Mouse (Mus musculus) neural tube, embryonic 13.5 days (tissue): ENCODE results near the gene Acvrl1. TPM values are rescaled to one million over a fixed set of nuclear protein-coding genes. Genes with fewer than 3 reads are reported as not detected.
A peak's percentile ranks its signal among the peaks of the same experiment; 100 is the strongest.

Experiments used
- ATAC-seq: fragments of 200-750 bp; cut with Nextera tagmentation; 2 replicates; pipeline ENCODE4 v1.8.0; 2017; ENCODE audit warnings: low read depth, mild to moderate bottlenecking, moderate TSS enrichment, moderate library complexity
- H3K27ac ChIP-seq: fragments of 300-500 bp; sonication (generic); replicated peaks from 2 replicates; pipeline ENCODE4 v1.5.1; 2015; ENCODE audit warnings: moderate library complexity, mild to moderate bottlenecking, inconsistent platforms
- H3K27me3 ChIP-seq: fragments of 300-500 bp; sonication (generic); 2 replicates; pipeline ENCODE4 v1.6.1; 2015; ENCODE audit warnings: mild to moderate bottlenecking, inconsistent platforms
- H3K36me3 ChIP-seq: fragments of 300-500 bp; sonication (generic); 2 replicates; pipeline ENCODE4 v1.6.1; 2015; ENCODE audit warnings: mild to moderate bottlenecking, inconsistent platforms
- H3K4me1 ChIP-seq: fragments of 300-500 bp; sonication (generic); replicated peaks from 2 replicates; pipeline ENCODE4 v1.6.1; 2015; ENCODE audit warnings: inconsistent platforms
- H3K4me2 ChIP-seq: fragments of 300-500 bp; sonication (generic); 2 replicates; pipeline ENCODE4 v1.6.1; 2015; ENCODE audit warnings: inconsistent platforms, mild to moderate bottlenecking, moderate library complexity
- H3K4me3 ChIP-seq: fragments of 300-500 bp; sonication (generic); 2 replicates; pipeline ENCODE4 v1.5.1; 2015; ENCODE audit warnings: mild to moderate bottlenecking, inconsistent platforms
- H3K9ac ChIP-seq: fragments of 300-500 bp; sonication (generic); 2 replicates; pipeline ENCODE4 v1.6.1; 2015; ENCODE audit warnings: moderate library complexity, mild to moderate bottlenecking, inconsistent platforms
- H3K9me3 ChIP-seq: fragments of 300-500 bp; sonication (generic); 2 replicates; pipeline ENCODE4 v1.6.1; 2016; ENCODE audit warnings: inconsistent platforms
- WGBS: fragments of 180-500 bp; shearing (Covaris S2); methylation state at CpG from one replicate; pipeline ENCODE4 v1.1.7; 2015; 5-methylcytosine and 5-hydroxymethylcytosine counted together
- polyA plus RNA-seq: library from polyadenylated mRNA; unstranded; fragments of >200 nt; fragmentation: Nextera tagmentation; extraction: Ambion mirVana; gene quantifications from 2 replicates; pipeline ENCODE4 v1.2.1, GENCODE M21; 2015

Acvrl1 gene
- polyA plus RNA-seq, 1 experiment from 2014 or later = 8.1 TPM

DNA sequence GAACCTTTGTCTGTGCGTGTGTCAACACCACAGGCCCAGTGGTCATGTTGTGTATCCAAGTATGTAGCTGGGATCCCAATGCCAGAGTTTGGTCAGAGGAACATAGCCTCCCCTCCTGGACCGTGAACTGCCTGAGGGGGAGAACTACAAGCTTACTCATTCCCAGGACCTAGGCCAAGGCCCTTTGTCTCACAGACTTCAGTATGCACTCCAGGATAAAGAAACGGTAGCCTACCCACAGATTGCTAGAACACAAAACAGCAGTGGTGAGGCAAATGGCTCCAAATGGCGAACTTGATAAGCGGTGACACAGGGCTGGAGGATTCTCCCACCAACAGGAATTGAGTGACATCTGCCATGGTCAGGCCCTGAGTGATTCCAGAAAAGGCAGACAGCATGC, 35.5 kb downstream of the Acvrl1 start:
- no peaks in the 10 kb centered on the region for H3K36me3 ChIP-seq
- no peak for ATAC-seq
- H3K9ac ChIP-seq = 0 out of 2 replicates have a peak overlapping the region, but pooled peaks have one; percentile 3
- peaks cover 56% of the 10 kb centered on the region for H3K4me1 ChIP-seq
- H3K27me3 ChIP-seq = no peaks in the 10 kb centered on the region
- 48% methylated on average over 5 of the region's 5 CpGs for WGBS
- no peaks in the 10 kb centered on the region for H3K9me3 ChIP-seq
- 0 out of 2 replicates have a peak overlapping the region, but pooled peaks have one; percentile 46 for H3K27ac ChIP-seq
- no peak overlapping the region for H3K4me2 ChIP-seq
- H3K4me3 ChIP-seq = no peak overlapping the region

DNA sequence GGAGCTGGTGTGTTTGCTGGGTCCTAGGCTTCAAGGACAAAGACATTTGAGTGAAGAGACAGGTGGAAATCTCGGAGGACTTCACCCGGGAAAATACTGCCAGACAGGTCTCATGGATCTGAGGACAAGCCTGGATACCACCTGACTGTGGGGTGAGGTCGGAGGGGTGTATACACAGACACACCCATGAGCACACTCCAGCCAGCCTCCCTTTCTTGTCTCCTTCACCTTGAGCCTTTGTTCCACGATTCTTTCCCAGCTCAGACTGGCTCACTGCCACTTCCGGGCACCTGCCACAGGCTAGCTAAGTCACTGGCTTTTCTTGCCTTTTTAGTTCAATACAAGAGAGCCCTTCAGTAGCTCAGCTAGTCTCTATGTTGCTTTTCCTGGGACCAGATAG, 36.0 kb downstream of the Acvrl1 start:
- WGBS = 66% methylated on average over 5 of the region's 5 CpGs

DNA sequence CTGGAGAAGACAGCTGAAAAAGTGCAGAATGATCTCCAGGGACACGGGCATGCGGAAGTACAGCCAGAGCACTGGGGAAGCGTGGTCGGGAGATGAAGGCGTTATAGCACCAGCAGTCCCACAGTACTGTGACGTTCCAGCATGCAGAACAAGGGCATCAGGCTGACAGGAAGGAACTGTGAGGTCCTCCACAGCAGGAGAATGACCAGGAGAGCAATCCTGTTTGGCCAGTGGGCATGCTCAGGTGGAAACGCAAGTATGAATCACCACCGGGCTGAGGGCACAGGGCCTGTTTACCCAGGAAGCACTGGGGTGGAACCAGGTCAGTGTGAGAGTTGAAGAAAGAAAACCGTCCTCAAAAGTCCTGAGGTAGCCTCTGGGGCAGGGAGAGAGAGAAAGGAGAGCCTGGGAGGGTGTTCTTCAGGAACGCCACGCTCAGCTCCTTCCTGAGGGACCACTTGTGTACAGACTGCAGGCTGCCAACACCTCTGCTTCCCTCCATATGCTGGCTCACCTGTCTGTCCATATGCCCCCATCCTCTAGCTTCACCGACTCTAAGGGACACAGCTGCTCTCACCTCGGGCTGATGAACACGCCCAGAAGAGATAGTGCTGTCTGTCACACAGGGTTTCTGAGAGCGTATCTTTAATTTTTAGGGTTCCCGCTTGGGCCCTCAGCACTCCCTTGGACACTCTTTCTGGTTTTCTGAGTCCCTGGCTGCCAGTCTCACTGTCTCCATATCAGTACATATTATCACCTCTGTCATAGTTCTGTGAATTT, 37.5 kb downstream of the Acvrl1 start:
- Histone ChIP-seq H3K4me1 (peaks cover 43% of the 10 kb centered on the region), H3K9ac (no peak overlapping the region), H3K4me2 (no peak overlapping the region), H3K4me3 (no peak overlapping the region), H3K36me3 (no peaks in the 10 kb centered on the region), H3K9me3 (no peaks in the 10 kb centered on the region), H3K27me3 (no peaks in the 10 kb centered on the region), H3K27ac (no peak overlapping the region)
- WGBS = 67% methylated on average over 16 of the region's 16 CpGs
- ATAC-seq = no peak

More for the DNA sequence above, 36.0 kb downstream of the Acvrl1 start:
- H3K4me2 ChIP-seq = no peak overlapping the region
- H3K27me3 ChIP-seq = no peaks in the 10 kb centered on the region
- peaks cover 56% of the 10 kb centered on the region for H3K4me1 ChIP-seq
- H3K9ac ChIP-seq = no peak overlapping the region
- no peak for ATAC-seq
- no peaks in the 10 kb centered on the region for H3K9me3 ChIP-seq
- H3K4me3 ChIP-seq = no peak overlapping the region
- H3K27ac ChIP-seq = no peak overlapping the region
- no peaks in the 10 kb centered on the region for H3K36me3 ChIP-seq

DNA sequence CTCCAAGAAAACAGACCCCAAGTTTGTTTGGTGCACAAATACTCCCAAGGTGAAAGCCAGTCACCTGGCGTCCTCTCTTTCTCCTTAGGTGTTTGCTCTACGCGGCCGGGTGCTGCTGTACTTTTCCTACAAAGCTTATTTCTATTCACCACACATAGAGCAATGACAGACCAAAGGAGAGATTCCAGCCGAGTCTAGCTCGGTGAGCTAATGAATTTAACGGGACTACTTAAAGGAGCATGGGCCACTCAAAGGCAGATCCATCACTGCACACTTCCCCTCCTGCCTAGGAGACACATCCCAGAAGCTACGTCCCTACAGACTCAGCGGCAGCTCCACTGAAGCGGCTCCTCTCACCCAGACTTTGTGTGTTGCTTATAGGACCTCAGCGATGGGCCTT, 39.2 kb downstream of the Acvrl1 start:
- whole genome bisulfite sequencing = 67% methylated on average over 11 of the region's 11 CpGs
- Histone ChIP-seq H3K4me1 (peaks cover 27% of the 10 kb centered on the region), H3K36me3 (no peaks in the 10 kb centered on the region), H3K27me3 (peaks cover 11% of the 10 kb centered on the region), H3K9me3 (no peaks in the 10 kb centered on the region), H3K4me3 (no peak overlapping the region), H3K4me2 (no peak overlapping the region), H3K9ac (no peak overlapping the region), H3K27ac (no peak overlapping the region)
- ATAC-seq = no peak

DNA sequence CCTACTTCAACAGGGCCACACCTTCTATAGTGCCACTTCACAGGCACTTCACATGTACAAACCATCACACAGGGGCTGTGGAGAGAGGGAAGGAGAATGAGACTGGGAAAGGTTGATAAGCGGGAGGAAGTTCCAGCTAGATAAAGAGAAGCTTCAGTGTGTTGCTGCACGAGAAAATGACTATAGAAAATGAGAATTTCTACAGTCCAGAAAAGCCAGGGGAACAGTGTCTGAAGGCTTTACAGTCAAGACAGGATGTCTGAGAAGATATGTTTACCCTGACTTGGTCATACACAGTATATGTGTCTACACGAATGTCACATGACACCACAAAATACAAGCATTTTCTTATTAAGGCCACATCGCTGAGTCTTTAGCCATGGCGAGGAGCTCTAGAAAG, 41.6 kb downstream of the Acvrl1 start:
- Histone ChIP-seq H3K9me3 (no peaks in the 10 kb centered on the region), H3K27ac (no peak overlapping the region), H3K4me2 (no peak overlapping the region), H3K4me3 (no peak overlapping the region), H3K36me3 (no peaks in the 10 kb centered on the region), H3K4me1 (peaks cover 13% of the 10 kb centered on the region; the same call in 1 of the 2 replicates), H3K27me3 (peaks cover 12% of the 10 kb centered on the region), H3K9ac (no peak overlapping the region)
- no peak for ATAC-seq
- WGBS = 91% methylated on average over 5 of the region's 5 CpGs

DNA sequence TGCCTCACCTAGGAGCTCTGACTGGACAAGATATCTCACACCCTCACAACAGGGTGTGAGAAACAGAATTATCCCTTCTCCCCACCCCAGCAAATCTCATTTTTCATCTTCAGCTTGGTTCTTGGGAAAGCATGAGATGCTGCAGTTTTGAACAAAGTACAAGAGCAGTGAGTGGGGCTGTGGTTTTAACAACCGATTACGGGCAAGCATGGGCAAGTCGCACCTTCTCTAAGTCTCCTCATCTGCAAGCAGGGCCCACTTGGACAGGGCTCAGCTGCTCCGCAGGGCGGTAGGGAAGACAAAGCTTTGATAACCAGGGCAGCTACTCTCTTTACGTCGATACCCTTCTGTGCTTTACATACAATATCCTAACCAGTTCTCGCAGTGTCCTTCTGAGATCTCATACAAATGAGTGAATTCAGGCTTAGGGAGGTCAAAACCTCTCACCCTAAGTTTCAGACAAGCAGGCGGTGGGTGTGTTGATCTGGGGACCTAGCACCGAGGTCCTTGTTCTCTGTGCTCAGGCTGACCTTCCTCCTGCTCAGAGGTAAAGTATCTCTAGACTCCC, 42.2 kb downstream of the Acvrl1 start:
- no peaks in the 10 kb centered on the region for H3K9me3 ChIP-seq
- no peaks in the 10 kb centered on the region for H3K36me3 ChIP-seq
- 83% methylated on average over 10 of the region's 10 CpGs for WGBS
- ATAC-seq = no peak
- H3K4me1 ChIP-seq = peaks cover 19% of the 10 kb centered on the region
- no peak overlapping the region for H3K9ac ChIP-seq
- H3K4me2 ChIP-seq = no peak overlapping the region
- H3K27me3 ChIP-seq = peaks cover 12% of the 10 kb centered on the region
- H3K4me3 ChIP-seq = no peak overlapping the region
- no peak overlapping the region for H3K27ac ChIP-seq

DNA sequence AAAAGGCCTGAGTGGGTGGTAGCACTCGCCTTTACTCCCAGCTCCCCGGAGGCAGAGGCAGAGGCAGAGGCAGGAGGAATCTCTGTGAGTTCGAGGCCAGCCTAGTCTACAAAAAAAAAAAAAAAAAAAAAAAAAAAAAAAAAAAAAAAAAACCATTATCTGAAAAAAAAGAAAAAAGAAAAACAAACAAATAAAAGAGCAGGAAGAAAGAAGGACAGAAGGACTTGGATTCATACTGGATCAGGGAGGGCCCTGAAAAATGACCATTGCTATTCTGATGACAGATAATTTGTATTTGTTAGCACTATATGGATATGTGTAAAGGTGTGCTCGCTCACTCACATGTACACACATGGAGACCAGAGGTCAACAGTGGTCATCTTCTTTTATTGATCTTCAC, 43.0 kb downstream of the Acvrl1 start:
- Histone ChIP-seq H3K4me3 (no peak overlapping the region), H3K27me3 (peaks cover 12% of the 10 kb centered on the region), H3K9ac (no peak overlapping the region), H3K27ac (no peak overlapping the region), H3K36me3 (no peaks in the 10 kb centered on the region), H3K4me2 (no peak overlapping the region), H3K9me3 (no peaks in the 10 kb centered on the region), H3K4me1 (peaks cover 20% of the 10 kb centered on the region)
- no peak for ATAC-seq
- 76% methylated on average over 4 of the region's 4 CpGs for WGBS

DNA sequence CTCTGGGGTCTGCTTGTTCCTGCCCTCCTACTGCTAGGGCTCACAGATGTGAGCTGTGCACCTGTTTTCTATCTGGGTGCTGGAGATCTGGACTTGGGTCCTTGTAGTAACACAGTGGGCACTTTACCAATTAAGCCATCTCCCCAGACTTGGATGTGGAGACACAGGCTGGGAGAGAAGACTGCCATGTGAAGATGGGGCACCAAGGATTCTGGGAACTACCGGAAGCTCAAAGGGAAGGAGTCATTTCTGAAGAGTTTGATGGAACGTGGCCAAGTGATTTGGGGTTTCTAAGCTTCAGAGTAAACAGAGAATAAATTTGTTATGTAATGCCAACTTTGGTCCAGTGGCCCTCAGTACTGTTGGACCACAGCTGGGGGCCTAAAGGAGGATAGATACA, 43.7 kb downstream of the Acvrl1 start:
- Histone ChIP-seq H3K4me2 (no peak overlapping the region), H3K27me3 (peaks cover 12% of the 10 kb centered on the region), H3K9me3 (no peaks in the 10 kb centered on the region), H3K4me3 (no peak overlapping the region), H3K9ac (no peak overlapping the region), H3K4me1 (peaks cover 27% of the 10 kb centered on the region), H3K27ac (no peak overlapping the region), H3K36me3 (no peaks in the 10 kb centered on the region)
- no peak for ATAC-seq
- 89% methylated on average over 2 of the region's 2 CpGs for WGBS

DNA sequence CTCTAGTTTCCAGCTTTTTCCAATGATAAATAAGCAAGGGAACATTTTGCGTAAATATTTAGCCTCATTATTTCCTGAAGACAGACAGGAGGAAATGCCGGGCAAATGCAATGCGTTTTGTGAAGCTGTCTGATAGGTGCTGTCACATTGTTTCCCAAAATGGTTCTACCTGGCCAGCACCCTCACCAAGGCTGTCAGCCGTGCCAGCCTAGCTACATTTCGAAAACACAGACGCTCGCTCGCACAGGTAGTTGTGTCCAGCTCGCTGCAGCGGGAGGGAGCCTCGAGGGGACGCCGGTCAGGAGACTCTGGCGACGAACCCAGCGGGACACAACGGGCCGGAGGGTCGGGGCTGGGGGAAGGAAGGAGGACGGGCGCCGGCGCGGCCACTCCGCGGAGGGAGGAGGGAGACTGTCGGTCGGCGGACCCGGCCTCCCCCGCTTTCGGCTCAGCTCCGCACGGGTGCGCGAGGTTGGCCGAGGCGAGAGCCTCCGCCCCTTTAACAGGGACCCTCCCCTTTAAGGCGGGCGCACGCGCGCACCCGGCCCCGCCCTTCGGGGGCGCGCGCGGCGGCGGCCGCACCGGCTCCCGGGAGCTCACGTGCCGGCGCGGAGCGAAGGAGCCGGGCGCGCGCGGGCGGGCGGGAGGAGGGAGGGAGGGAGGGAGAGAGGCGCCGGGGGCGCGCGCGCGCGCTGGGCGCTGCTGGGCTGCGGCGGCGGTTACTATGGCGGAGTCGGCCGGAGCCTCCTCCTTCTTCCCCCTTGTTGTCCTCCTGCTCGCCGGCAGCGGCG, 45.3 kb downstream of the Acvrl1 start, which contains the start of gene Acvr1b:
TSS of gene Acvr1b (plus strand) at position 647 of the 791 bp plus-strand sequence.
- peak within 1 kb of the TSS; percentile 91 for H3K27ac ChIP-seq
- H3K36me3 ChIP-seq = no peaks in the 10 kb centered on the region
- H3K27me3 ChIP-seq = peaks cover 12% of the 10 kb centered on the region
- peak within 1 kb of the TSS; percentile 88 for H3K4me2 ChIP-seq
- peaks cover 42% of the 10 kb centered on the region for H3K4me1 ChIP-seq
- peak; percentile 88 for ATAC-seq
- 1% methylated on average over 58 of the region's 87 CpGs for WGBS
- no peaks in the 10 kb centered on the region for H3K9me3 ChIP-seq
- peak within 1 kb of the TSS; percentile 85 for H3K4me3 ChIP-seq
- H3K9ac ChIP-seq = peak within 1 kb of the TSS; percentile 97

DNA sequence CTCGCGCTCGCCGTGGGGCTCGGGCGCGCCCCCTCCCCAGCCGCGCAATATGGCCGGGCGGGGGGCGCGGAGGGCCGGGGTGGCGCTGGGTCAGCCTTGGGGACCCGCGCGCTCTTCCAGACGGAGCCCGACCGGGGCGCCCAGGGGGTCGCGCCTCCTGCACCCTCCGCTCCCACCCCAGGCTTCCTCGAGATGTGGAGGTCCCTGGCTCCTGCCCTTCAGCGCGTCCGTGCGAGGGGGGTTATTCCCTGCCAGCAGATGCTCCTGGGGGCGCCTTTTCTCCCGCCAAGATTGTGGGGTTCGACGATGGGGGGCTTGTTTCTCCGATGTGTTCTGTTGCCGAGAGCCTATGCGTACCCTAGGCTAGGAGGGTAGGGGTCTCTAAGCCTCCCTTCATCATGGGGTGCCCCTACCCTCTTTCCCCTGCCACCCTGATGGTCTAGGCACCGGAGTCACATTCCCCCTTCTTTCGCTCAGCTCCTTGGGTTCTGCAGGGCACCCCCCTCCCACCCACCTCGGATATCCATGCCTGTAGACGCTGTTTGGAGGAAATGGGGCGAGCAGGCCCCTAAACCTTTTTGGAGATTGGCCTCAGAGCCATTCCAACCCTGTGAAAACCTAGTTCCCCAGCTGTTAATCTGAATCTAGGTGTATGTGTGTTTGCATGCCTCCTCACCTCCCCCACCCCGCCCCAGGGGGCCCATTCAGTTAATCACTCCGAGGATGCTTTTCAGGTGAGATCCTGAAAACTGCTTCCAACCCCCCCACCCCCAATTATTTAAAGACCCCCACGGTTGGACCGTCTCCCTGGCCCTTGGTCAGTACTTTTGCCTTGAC, 46.2 kb downstream of the Acvrl1 start:
- Histone ChIP-seq H3K36me3 (no peaks in the 10 kb centered on the region), H3K9ac (peak overlapping the region; percentile 97), H3K27ac (peak overlapping the region; percentile 91), H3K9me3 (no peaks in the 10 kb centered on the region), H3K27me3 (peaks cover 12% of the 10 kb centered on the region), H3K4me1 (peaks cover 51% of the 10 kb centered on the region), H3K4me2 (peak overlapping the region; percentile 88), H3K4me3 (peak overlapping the region; percentile 85)
- peak; percentile 68 for ATAC-seq
- under 1% methylated on average over 37 of the region's 46 CpGs for WGBS

DNA sequence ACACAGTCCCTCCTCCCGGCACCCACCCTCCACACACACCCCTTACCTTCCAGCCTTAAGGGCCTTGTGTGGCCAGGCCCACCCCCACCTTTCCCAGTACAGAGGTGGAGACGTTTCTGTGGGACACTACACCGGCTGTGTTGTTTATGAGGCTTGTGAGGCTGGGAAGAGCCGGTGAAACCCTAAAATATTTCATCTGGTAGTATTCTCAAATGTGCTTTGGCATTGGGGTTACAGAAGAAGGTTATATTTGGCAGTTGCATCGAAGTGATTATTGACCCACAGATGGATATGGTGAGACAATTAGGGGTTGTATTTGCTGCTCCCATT, 46.8 kb downstream of the Acvrl1 start:
- Histone ChIP-seq H3K27ac (peak overlapping the region; percentile 91), H3K4me3 (peak overlapping the region; percentile 85), H3K4me2 (peak overlapping the region; percentile 88), H3K27me3 (peaks cover 12% of the 10 kb centered on the region), H3K36me3 (no peaks in the 10 kb centered on the region), H3K9me3 (no peaks in the 10 kb centered on the region), H3K4me1 (peaks cover 57% of the 10 kb centered on the region), H3K9ac (peak overlapping the region; percentile 97)
- WGBS = under 1% methylated on average over 5 of the region's 5 CpGs
- peak; percentile 13 for ATAC-seq
